Mouse (Mus musculus): Measurements from ENCODE around the gene Aff3.

Gene Aff3

DNA sequence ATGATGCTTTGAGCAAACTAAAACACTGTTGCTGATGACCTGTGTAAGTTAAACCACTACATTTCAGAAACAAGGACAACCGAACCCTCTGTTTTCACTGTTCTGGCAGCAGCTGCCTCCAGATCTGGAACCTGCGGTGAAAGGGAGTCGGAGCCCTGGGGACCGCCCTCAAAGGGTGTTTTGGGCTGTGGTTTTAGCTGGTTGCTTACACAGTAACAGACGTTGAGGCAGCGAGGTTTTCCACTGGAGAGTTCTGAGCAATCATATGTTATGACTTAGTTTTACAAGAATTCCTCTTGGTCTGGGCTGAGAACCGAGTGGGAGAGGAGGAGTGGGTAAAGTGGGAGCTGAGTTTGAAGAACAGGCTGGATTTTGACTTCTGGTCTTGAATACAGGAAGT, 7.1 kb downstream of the Aff3 start:
- DNase-seq (ENCODE audit: low spot score in 2 of 2) = peak; percentile 62 to 66

DNA sequence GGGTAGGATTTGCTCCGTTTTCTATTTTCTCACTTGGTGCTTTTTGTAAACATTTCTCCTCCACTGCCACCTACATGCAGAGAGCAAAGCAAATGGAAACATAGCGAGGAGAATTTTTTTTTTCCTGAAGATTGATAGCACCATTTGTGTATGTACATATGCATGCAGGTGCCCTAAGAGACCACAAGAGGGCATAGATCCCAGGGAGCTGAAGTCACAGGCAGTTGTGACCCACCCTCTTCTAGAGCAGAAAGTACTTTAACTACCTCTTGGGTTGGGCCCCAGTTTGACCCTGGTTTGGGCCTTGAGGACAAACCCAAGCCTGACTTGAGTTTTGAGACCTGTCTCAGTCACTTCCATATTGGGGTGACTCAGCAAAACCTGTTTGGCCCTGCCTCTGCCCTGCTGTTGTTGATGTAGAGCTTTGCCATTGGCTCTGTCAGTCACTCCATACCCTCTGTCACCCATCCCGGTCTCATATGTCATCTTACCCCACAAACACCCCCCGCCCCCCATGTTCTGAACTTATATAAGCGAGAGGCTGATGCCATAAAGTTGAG, 9.7 kb downstream of the Aff3 start:
- no peak for DNase-seq (ENCODE audit: low spot score in 2 of 2)

DNA sequence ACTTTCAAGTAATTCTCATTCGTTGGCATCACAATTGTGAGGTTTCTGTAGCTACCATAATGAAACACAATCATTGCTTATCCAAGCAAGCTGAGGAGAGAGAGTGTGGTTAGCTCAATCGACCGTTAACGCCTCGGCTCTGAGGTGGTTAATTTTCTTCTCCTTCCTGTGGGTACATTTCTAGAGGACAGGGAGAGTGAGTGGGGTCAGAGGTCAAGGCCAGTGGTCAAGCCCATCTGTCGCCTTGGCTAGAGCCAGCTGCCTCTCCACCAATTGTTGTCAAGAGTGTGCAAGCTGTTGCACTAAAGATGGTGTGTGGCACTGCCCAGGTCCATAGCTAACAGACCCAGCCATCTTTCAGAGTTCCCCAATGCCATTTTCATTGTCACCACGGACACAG, 14.7 kb downstream of the Aff3 start:
- DNase-seq (ENCODE audit: low spot score in 2 of 2) = no peak

DNA sequence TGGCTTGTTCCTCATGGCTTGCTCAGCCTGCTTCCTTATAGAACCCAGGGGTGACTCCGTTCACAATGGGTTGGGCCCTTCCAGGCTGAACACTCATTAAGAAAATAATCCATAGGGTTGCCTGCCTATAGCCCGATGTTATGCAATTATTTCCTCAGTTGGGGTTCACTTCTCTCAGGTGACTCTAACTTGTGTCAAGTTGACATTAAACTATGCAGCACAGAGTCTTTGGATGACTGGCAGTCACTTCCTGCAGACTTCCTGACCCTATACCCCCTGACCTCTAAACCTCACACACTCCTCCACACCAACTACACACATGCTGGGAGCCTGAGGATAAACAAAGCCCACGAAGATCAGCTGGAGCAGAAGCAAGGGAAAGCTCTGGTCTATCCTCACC, 15.6 kb downstream of the Aff3 start:
- no peak for DNase-seq (ENCODE audit: low spot score in 2 of 2)

DNA sequence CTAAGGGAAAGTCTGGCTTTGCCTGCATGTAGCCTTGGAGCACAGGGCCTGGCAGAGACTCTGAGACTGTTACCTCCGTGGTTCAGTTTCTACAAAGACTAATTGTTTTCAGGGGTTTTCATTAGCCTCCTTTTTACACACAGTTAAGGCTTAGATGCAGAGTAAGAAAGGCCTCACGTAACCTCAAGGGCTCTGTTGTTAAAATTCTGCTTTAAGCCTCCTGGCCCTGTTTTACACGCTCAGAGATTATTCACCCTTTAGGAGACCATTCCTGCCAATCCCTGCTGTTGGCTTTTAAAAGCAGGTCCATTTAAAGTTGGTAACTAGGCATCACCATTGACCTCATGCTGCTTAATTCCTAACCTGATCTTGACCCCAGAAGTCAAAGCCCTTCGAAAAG, 22.5 kb downstream of the Aff3 start:
- DNase-seq (ENCODE audit: low spot score in 2 of 2) = no peak

DNA sequence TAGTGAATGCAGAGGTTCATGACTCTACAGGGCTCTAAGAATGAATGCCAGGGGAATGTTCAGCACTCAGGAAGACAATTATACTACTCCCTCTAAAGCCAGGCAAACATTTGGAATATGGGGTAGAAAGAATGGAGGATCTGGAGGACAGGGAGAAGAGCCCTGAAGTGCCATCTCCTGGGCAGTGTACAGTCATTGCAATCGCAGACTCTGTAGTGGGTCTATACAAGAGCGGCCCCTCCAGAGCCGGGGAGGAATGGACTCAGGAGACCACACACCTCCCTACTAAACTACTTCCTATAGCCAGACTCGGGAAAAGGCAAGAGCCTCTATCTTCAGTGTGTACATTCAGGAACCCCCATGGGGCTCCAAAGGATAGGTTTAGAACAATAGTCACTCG, 25.1 kb downstream of the Aff3 start:
- no peak for DNase-seq (ENCODE audit: low spot score in 2 of 2)

DNA sequence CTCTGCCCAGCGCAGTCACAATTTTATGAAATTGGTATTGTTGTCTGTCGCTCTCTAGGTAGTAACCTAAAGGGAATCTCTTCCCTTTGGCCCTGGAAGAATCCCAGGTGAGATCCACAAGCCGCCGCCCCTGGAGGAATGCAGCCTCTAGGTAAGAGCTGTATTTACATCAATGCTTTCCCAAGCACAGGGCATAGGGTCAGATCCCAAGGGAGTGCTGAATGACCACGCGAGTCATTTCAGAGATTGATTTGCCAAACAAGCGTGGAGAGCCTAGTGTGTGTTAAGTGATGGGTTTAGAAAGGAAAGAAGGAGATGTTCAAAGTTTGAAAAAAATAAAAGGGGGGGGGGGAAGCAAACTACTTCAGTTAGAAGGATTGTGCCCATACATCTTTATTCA, 29.2 kb downstream of the Aff3 start:
- DNase-seq (ENCODE audit: low spot score in 2 of 2) = no peak

DNA sequence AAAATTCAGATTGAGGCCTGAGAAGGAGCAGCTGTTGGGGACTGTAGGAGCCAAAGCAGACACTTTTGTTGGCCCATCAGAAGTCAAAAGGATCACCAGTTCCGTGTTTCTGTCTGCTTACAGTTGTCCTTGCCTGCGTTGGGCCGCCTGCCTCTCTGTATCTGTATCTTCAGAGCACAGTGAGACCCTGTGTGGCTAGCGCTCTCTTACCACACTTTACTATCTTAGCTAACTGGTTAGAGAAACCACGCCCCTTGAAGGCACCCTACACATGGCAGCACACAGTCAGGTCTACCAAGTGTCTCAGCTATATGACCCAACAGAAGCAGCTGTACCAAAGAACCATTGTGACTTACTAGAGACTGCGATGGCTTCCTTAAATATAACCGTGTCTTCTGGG, 30.7 kb downstream of the Aff3 start:
- no peak for DNase-seq (ENCODE audit: low spot score in 2 of 2)

DNA sequence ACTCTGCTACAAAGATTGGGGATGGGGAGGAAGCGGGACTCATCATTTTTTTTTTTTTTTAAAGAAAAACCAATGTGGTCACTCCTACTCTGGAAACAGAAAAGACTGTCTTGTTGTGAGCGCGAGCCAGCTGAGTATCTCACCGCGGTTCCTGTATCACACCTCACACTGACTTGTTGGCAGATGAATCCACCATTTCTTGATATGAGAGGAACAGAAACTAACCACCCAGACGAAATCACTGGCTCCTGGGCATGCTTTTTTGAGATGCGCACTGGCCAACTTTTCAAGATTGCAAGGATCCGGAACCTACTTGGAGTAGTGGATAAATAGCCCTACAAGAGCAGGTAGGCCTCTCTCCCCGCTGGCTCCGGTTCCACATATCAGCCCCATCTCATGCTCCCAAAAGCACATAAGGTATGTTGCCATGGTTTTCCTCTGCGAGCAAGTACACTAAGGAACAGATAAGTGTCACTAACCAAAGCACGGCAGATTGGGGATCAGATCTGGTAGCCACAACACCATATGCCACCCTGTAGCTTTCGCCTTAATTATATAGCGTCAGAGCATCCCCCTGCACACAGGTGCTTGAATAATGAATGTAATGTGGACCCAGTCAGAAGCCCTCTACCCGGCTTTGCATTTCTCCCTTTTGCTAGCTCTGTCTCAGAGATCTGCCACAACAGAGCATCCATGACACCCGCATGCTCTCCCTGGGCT, 32.1 kb downstream of the Aff3 start:
- no peak for DNase-seq (ENCODE audit: low spot score in 2 of 2)

DNA sequence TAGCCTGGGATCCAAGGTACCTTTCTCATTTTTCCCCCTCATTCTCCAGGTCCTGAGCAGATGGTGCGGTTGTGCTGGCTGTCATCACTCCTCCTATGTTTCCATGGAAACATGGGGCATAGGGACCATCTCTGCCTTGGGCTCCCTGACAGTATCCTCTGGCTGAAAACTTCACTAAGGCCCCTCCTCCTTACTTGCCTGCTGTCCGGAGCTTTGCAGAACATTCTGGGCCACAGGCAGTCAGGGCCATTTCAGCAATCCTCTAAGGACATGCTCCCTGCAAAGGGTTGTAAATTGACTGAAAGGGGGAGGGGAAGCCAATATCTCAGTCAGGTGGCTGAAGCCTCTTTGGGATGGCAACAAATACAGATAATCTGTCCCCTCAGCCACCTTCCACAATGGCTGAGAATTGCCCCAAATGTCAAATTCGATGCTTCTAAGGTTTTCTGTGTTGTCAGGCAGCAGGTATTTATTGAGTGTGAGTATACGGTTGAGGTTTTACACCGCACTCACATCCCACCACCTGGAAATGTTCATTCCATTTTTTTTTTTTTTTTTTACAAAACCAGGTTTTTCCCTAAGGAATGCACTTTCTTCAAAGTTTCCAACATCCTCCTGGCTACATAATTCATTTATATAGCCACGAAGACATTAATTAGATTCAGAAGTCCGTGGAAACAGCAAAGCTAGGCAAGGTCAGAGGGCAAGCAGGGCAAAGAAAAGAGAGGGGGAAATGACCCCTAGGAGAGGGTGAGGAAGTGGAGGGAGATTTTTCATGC, 33.1 kb downstream of the Aff3 start:
- DNase-seq (ENCODE audit: low spot score in 2 of 2) = no peak

DNA sequence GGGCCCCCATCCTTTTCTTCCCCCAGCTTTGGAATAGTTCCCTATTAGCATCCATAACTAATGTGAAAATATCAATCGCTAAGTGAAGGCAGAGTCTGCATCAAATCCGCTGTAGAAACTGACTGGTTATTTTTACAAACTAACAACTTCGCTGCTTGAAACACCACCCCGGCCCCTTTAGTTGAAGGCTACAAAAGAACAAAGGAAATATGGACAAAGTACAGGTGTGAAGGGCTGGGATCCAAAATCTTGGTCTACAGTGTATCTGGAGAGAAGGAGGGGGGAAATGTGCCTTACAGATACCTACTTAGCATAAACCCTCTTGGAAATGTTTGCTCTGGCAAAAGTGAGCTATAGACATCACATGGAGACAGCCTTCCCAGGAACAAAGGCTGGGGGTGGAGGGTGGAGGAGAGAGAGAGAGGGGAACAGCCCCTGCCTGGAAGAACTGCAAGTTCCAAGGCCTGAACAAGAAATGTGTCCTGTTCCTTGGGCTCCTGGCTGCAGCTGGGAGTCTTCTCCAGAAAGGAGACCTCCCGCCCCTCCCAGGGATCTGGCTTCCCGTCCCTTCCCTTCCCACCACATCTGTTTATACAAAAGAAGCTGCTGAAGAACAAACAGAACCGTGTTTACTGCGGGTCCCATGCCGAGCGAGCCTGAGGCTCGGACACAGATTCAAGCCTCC, 35.7 kb downstream of the Aff3 start:
- DNase-seq (ENCODE audit: low spot score in 2 of 2) = no peak

DNA sequence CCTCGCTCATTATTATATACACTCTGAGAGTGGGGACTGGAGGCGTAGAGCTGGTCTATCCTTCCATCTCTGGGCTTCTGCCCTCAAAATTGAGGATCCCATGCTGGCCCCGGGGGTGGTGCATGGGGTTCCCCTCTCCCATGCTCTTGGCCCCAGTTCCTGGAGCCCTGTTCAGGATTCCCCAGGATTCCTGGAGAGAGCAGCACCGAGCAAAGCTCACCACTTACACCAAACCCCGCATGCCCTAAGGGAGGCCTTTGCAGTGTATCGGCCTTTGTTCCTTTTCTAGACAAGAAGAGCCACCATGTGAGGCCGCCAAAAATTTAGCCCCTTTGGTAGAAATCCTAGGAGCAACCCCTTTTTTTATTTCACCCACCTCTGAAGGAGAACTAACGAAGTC, 36.3 kb downstream of the Aff3 start:
- no peak for DNase-seq (ENCODE audit: low spot score in 2 of 2)

DNA sequence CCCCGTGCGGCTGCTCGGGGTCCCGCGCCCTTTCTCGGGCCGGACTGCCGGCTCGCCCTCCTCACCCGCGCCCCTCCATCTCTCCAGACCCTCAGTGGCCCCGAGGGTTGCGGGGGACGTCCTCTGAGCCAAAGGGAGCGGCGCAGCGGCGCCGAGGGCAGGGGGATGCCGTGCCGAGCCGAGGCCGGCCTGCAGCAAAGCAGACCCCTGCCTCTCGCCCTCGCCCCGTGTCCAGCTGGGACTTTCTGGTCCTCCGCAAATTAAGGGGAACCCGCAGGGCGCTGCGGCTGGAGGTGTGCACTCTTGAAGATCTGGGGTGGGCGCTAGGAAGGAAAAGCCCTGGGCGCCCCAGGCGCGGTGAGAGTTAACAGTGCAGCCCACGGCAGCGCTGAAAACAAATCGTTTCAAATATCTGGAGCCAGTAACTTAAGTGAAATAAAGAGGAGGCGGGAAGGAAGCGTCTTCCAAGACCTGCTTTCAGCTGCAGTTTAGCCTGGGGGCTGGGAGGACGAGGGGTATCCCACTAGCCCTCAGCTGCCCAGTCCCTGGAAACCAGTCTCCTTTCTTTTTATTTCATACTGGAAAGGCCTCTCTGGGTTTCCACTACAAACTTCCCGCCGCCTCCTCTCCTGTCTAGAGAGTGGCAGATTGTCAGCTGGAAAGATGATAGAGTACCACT, 36.9 kb downstream of the Aff3 start:
- no peak for DNase-seq (ENCODE audit: low spot score in 2 of 2)

DNA sequence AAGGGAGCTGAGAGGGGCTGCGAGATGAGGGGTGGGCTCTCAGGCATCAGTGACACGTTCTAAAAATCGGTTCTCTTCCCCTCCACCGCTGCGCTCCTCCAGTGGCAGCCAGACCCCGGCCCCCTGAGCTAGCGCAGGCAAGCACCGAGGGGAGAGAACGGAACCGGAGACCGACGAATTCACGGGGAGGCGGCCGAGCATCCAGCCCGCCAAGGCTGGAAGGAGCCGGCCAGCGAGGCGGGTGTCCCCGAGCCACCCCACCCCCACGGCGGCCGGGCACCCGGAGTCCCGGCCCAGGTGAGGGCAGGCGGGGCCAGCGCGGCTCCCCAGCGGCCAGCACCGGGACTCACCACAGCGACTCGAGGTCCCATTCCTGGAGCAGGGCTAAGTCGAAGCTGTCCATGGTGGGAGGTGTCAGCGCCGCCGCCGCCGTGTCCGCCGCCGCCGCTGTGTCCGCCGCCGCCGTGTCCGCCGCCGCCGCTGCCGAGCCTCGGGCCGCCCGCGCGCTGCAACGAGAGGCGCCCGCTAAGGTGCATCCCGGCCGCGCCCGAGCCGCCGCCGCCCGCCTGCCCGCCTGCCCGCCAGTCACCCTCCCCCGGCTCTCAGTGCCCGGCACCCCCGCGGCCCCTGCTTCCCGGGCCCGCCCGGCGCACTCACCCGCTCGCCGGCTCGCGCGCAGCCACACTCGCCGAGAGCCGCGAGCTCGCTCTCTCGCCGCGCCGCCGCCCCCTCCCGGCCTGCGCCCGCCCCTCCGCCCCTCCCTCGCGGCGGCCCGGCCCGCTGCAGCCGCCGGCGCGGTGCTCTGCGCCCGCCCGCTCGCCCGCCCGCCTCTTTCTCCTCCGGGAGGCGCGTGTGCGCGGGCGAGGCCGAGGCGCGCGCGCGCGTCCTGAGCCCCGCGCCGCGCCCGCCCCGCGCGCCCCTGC, 37.8 kb downstream of the Aff3 start:
- peak in 1 of 2 experiments; percentile 52 for DNase-seq (ENCODE audit: low spot score in 2 of 2)

DNA sequence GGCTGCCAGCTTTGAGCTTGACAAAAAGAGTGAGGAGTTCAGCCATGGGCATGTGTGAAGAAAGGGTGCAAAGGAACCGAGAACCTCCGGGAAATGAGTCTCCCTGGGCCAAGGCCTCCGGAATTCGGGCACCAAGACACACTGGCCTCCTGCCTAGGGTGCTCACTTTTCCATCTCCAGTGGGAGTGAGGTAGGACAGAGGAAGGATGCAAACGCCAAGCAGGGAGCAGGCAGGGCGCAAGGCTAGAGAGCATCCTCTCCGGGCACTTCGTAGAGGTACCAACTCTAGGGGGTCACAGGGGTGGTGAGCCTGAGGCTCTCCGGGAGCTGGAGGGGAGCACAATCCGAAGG, 38.4 kb downstream of the Aff3 start:
- DNase-seq (ENCODE audit: low spot score in 2 of 2) = no peak

DNA sequence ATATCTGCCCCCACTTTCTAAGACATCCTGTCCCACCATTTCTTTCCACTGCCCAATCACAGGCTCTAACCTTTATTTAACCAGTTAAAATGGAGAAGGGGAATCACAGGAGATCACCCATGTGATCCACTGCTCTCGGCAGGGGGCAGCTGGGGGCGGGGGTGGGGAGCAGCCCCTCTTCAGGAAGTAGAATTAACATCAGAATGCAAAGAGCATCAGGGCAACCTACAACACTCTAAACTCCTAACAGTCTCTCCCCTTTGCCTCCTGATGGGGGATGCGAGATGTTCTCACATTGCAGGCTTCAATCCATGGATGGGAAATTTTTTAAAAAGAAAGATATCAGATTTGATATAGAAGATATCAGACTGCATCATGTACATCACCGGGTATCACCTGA, 42.9 kb downstream of the Aff3 start:
- no peak for DNase-seq (ENCODE audit: low spot score in 2 of 2)

DNA sequence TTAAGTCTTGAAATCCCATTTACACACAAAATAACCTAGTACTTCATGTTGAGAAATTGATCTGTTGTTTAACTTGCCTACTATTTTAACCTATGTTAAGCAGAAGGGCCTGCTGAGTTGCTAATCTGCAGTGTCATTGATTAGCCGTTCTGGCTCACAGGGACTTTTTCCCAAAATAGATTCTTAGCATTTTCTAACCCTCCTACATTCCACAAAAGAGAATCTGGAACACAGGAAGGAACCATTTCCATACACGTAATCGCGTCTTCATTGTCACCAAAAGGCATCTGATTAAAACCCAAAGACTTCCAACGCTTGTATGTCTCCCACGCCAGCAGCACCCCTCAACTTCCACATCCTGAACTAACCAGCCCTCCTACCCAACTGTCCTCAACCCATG, 44.4 kb downstream of the Aff3 start:
- DNase-seq (ENCODE audit: low spot score in 2 of 2) = no peak

DNA sequence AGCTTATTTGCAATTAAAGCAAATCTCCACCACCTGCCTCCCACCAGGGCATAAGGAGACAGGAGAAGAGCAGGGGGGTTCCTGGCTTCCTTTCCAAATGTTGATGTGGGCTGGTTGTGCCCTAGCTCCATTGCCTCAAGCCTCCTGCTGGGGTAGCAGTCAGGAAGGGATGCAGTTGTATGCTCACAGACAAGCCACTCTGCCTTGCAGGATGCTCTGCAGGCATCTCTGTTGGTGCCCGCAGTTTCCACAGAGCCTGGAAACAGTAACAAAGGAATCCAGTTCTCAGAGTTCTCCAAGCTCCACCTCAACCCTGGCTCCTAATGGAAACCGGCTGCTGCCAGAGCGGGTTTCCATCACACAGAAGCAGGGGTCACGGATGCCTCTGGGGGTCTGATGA, 58.0 kb downstream of the Aff3 start:
- no peak for DNase-seq (ENCODE audit: low spot score in 2 of 2)

DNA sequence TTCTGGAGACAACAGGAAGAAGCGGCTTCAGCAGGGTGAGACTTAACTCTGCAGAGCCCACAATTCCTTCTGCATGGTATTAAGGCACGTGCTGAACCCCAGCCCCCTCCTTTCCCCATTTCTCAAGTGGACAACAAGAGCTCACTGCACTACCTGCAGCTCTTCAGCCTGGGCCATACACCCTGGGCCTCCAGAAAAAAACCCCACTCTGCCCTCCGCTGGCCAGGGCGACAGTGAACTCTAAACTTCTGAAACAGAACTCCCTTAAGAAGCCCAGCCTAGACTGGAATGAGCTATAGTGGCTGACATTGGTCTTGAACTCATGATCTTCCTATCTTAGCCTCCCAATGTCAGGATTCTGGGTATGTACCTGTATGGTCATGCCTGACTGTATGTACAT, 59.3 kb downstream of the Aff3 start:
- DNase-seq (ENCODE audit: low spot score in 2 of 2) = no peak

DNA sequence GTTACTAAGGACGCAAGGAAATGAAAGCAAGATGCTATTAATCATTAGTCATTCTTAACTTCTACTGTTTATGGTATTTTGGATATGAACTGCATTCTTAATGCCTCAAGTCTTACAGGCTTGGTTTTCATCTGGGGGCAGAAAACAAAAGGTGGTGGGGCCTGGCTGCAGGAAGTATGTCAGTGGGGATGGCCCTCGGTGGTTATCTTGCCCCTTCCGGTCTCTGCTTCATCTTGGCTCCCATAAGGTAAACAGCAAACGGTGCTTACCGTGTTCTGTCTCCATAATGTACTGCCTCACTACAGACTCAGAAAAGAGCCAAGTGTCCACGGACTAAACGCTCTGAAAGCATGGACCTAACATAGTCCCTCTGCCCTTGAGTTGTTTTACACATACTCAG, 60.1 kb downstream of the Aff3 start:
- DNase-seq (ENCODE audit: low spot score in 2 of 2) = no peak

Measured in spleen, postnatal 36 days (tissue).